Mouse (Mus musculus): ENCODE data around the gene Gpc2.

GRCm38 (mm10) chr5:138268980-138269379 lies 10.8 kb downstream of the Gpc2 start:
- no peak for TF ChIP-seq CTCF (IDR thresholded peaks at IDR 0.05; ENCODE audit: extremely low read depth, insufficient read depth, low read length)
- no peak for TF ChIP-seq POLR2A (IDR thresholded peaks at IDR 0.05; ENCODE audit: extremely low read depth, insufficient read depth, low read length)

Measured in cortical plate, adult 2 months (tissue).